Mouse (Mus musculus) heart, postnatal 36 days (tissue): Measurements from ENCODE around the gene Acbd6. TPM values are rescaled to one million over a fixed set of nuclear protein-coding genes. Genes with fewer than 3 reads are reported as not detected.

Experiments
- DNase-seq, 2 experiments: peaks; one replicate each; pipeline ENCODE4 v3.0.0; 2021 to 2022
- intact Hi-C: fragments of 180-260 bp; cut with DNase I; formaldehyde crosslinking; loops from one replicate; pipeline ENCODE4 v1.15.1; 2025
- total RNA-seq, 2 experiments: library from RNA; stranded (reverse); gene quantifications; 2 replicates each; pipeline ENCODE4 v1.2.3; 2021

The Acbd6 gene
- total RNA-seq = 10 to 100 TPM; 59.0 to 66.0 TPM

GRCm38 (mm10) chr1:155558012-155558842 is at the start of gene Acbd6:
TSS of gene Acbd6 (plus strand) at chr1:155558120.
- intact Hi-C loops = no loop called here

GRCm38 (mm10) chr1:155510263-155510662 is 47.7 kb upstream of the Acbd6 start:
- DNase-seq = no peak
- intact Hi-C loops = no loop called here

More at GRCm38 (mm10) chr1:155558012-155558842, at the start of gene Acbd6:
- DNase-seq = peak; percentile 76 to 81

GRCm38 (mm10) chr1:155515866-155516265 is 42.1 kb upstream of the Acbd6 start:
- no peak for DNase-seq
- intact Hi-C loops = loop anchor here (1.0 to 5.0 kb wide), 2 partner anchors 59 to 223 kb away; no protein-coding TSS in a partner anchor

GRCm38 (mm10) chr1:155516594-155516993 is 41.3 kb upstream of the Acbd6 start:
- DNase-seq = peak; percentile 56 to 72
- intact Hi-C loops = loop anchor here (1.0 to 5.0 kb wide), 2 partner anchors 59 to 223 kb away; no protein-coding TSS in a partner anchor

- intact Hi-C loops = loop anchor here (5.0 kb wide), 1 partner anchor 60 kb away; no protein-coding TSS in a partner anchor
These were observed 40.9 kb upstream of the Acbd6 start for GRCm38 (mm10) chr1:155517060-155517459.

GRCm38 (mm10) chr1:155520285-155520684 is 37.6 kb upstream of the Acbd6 start:
- intact Hi-C loops = no loop called here
- DNase-seq = no peak

More at GRCm38 (mm10) chr1:155517060-155517459, 40.9 kb upstream of the Acbd6 start:
- DNase-seq = no peak

- intact Hi-C loops = no loop called here
These were observed 35.4 kb upstream of the Acbd6 start for GRCm38 (mm10) chr1:155522493-155522892.

GRCm38 (mm10) chr1:155526176-155526575 is 31.7 kb upstream of the Acbd6 start:
- DNase-seq = no peak
- intact Hi-C loops = loop anchor here (5.0 kb wide), 1 partner anchor 284 kb away; the partner anchor contains the start of gene BC034090

More at GRCm38 (mm10) chr1:155522493-155522892, 35.4 kb upstream of the Acbd6 start:
- DNase-seq = no peak

GRCm38 (mm10) chr1:155527027-155527786 is 30.7 kb upstream of the Acbd6 start:
- DNase-seq = no peak
- intact Hi-C loops = loop anchor here (5.0 kb wide), 1 partner anchor 285 kb away; the partner anchor contains the start of gene BC034090

- intact Hi-C loops = loop anchor here (5.0 kb wide), 1 partner anchor 285 kb away; the partner anchor contains the start of gene BC034090
- DNase-seq = no peak
These were observed 30.1 kb upstream of the Acbd6 start for GRCm38 (mm10) chr1:155527787-155528158.

GRCm38 (mm10) chr1:155528405-155529119 is 29.4 kb upstream of the Acbd6 start:
- intact Hi-C loops = loop anchor here (5.0 kb wide), 1 partner anchor 286 kb away; the partner anchor contains the start of gene BC034090

GRCm38 (mm10) chr1:155529120-155529963 is 28.6 kb upstream of the Acbd6 start:
- DNase-seq = no peak
- intact Hi-C loops = loop anchor here (5.0 kb wide), 1 partner anchor 287 kb away; the partner anchor contains the start of gene BC034090

More at GRCm38 (mm10) chr1:155528405-155529119, 29.4 kb upstream of the Acbd6 start:
- no peak for DNase-seq

GRCm38 (mm10) chr1:155530561-155531457 is 27.1 kb upstream of the Acbd6 start:
- DNase-seq = no peak
- intact Hi-C loops = loop anchor here (10.0 kb wide), 2 partner anchors 116 to 496 kb away; partner anchors contain the start of gene Xpr1

GRCm38 (mm10) chr1:155532396-155532795 is 25.5 kb upstream of the Acbd6 start:
- intact Hi-C loops = loop anchor here (10.0 kb wide), 2 partner anchors 118 to 498 kb away; partner anchors contain the start of gene Xpr1
- DNase-seq = no peak

GRCm38 (mm10) chr1:155532833-155533688 is 24.9 kb upstream of the Acbd6 start:
- peak in 1 of 2 experiments; percentile 49 for DNase-seq
- intact Hi-C loops = loop anchor here (10.0 kb wide), 2 partner anchors 118 to 498 kb away; partner anchors contain the start of gene Xpr1

- DNase-seq = no peak
- intact Hi-C loops = loop anchor here (10.0 kb wide), 2 partner anchors 119 to 499 kb away; partner anchors contain the start of gene Xpr1
These were observed 24.3 kb upstream of the Acbd6 start for GRCm38 (mm10) chr1:155533689-155533965.
